Mouse (Mus musculus) thymus, adult 2 months (tissue): ENCODE measurements around the gene Col2a1.

Experiments
- CTCF ChIP-seq: fragments of 200-500 bp; IDR thresholded peaks from 2 replicates; pipeline ENCODE4 v1.5.1; 2012; ENCODE audit warnings: mild to moderate bottlenecking, control low read depth, low read length, moderate library complexity, borderline replicate concordance; ENCODE audit not compliant: control insufficient read depth, poor library complexity, insufficient read depth; ENCODE audit errors: extremely low read depth
- POLR2A ChIP-seq: fragments of 200-500 bp; IDR thresholded peaks from 2 replicates; pipeline ENCODE4 v1.6.1; 2012; ENCODE audit warnings: mild to moderate bottlenecking, low read length, control low read depth, moderate library complexity; ENCODE audit not compliant: control insufficient read depth, poor library complexity, insufficient read depth; ENCODE audit errors: extremely low read depth

GRCm38 (mm10) chr15:98042508-98042907 is 38.0 kb upstream of the Col2a1 start:
- TF ChIP-seq CTCF (no peak), POLR2A (no peak)
